Mouse (Mus musculus) cerebellum, adult 2 months (tissue): Measurements from ENCODE around the gene Aktip. TPM values are rescaled to one million over a fixed set of nuclear protein-coding genes. Genes with fewer than 3 reads are reported as not detected.

Source experiments
- DNase-seq, 2 experiments: peaks; one replicate each; pipeline ENCODE4 v3.0.0; 2021
- H3K27ac ChIP-seq: fragments of 200-500 bp; 2 replicates; pipeline ENCODE4 v1.5.1; 2012; ENCODE audit warnings: low read length, control low read depth, inconsistent platforms; ENCODE audit not compliant: insufficient read depth
- H3K27me3 ChIP-seq: fragments of 200-500 bp; 2 replicates; pipeline ENCODE4 v1.6.1; 2012; ENCODE audit warnings: inconsistent platforms, mild to moderate bottlenecking, low read length, moderate library complexity; ENCODE audit not compliant: control insufficient read depth, insufficient read depth
- H3K4me1 ChIP-seq: fragments of 200-500 bp; 2 replicates; pipeline ENCODE4 v1.6.1; 2011; ENCODE audit warnings: low read length; ENCODE audit not compliant: control insufficient read depth, insufficient read depth
- H3K4me3 ChIP-seq: fragments of 200-500 bp; replicated peaks from 2 replicates; pipeline ENCODE3; 2011; ENCODE audit warnings: mild to moderate bottlenecking, low read depth, low read length, control low read depth; ENCODE audit not compliant: insufficient read depth
- CTCF ChIP-seq: fragments of 200-500 bp; IDR thresholded peaks from 2 replicates; pipeline ENCODE4 v1.5.1; 2011; ENCODE audit warnings: low read depth, mild to moderate bottlenecking, control low read depth, low read length, moderate library complexity, borderline replicate concordance; ENCODE audit not compliant: insufficient read depth
- POLR2A ChIP-seq: fragments of 200-500 bp; IDR thresholded peaks from 2 replicates; pipeline ENCODE4 v1.6.1; 2011; ENCODE audit warnings: low read length, control low read depth, borderline replicate concordance; ENCODE audit not compliant: insufficient read depth
- WGBS: fragments of 180-500 bp; shearing (Covaris S2); methylation state at CpG from one replicate; pipeline ENCODE4 v1.1.7; 2018; 5-methylcytosine and 5-hydroxymethylcytosine counted together
- polyA plus RNA-seq: library from polyadenylated mRNA; depleted of rRNA; stranded (reverse); fragments of >200 nt; gene quantifications from 2 replicates; pipeline ENCODE4 v1.2.3, GENCODE M21; 2012

The Aktip gene
- polyA plus RNA-seq, 1 experiment, result 151 TPM

DNA sequence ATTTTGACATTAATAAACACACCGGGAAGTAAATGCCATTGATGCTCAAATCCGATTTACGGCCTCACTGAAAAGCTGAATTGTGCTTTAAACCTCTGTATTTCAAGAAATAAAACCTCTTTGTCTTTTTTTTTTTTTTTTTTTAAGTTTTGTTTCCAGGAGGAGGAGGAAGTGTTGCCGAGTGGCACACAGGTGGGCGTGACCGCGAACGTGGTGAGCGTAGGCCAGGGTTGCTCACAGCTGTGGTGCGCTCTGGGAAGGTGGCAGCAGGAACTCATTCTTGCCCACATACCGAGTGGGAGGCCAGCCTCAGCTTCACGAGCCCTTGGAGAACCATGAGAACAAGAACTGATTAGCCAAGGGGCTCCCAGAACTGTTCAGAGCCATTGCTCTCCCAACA is 13.4 kb downstream of the Aktip start:
- 82% methylated on average over 12 of the region's 12 CpGs for WGBS
- Histone ChIP-seq H3K4me3 (no peak overlapping the region), H3K27me3 (no peaks in the 10 kb centered on the region), H3K4me1 (no peaks in the 10 kb centered on the region), H3K27ac (no peak overlapping the region)
- DNase-seq, result no peak
- no peak for TF ChIP-seq POLR2A
- no peak for TF ChIP-seq CTCF

DNA sequence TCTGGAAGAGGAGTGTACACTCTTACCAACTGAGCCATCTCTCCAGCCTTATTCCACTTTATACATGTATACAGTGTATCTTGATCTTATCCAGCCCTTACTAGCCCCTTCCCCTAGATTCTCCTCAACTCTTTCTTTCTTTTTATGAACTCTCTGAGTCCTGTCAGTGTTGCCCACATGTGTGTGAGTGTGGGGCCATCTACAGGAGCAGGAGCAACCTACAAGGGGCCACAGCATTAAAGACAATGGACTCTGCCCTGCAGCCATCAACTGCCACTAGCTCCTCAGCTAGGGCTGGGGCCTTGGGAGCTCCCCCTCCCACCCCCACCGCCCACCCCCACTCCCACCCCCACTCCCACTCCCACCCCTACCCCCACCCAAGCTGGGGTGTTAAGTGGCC is 22.1 kb downstream of the Aktip start:
- Histone ChIP-seq H3K27me3 (no peaks in the 10 kb centered on the region), H3K4me3 (no peak overlapping the region), H3K27ac (no peak overlapping the region), H3K4me1 (no peaks in the 10 kb centered on the region)
- WGBS, result 36% methylated on average over 1 of the region's 1 CpGs
- TF ChIP-seq POLR2A, result no peak
- TF ChIP-seq CTCF, result no peak
- DNase-seq, result no peak

DNA sequence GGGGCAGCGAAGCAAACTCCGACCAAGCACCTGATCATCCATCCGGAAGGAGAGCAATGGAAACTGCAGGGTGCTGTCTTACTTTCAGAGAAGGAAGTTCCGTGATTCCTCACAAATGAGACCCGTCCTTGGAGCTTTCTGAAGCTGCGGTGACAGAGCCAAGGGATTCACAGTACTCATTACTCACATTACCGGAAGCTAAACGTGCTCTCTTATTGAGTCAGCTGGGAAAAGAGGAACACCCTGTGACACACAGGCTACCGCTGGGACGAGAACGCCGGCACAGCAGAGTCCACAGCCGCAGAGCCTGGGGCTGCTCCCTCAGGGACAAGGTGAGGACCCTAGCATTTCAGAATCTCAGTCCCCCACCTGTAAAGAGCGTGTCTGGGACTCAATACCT is 23.6 kb downstream of the Aktip start:
- no peak for TF ChIP-seq POLR2A
- WGBS, result 32% methylated on average over 14 of the region's 14 CpGs
- Histone ChIP-seq H3K27me3 (no peaks in the 10 kb centered on the region; the same call in 1 of the 2 replicates), H3K27ac (no peak overlapping the region), H3K4me1 (no peaks in the 10 kb centered on the region), H3K4me3 (no peak overlapping the region)
- DNase-seq, result no peak

DNA sequence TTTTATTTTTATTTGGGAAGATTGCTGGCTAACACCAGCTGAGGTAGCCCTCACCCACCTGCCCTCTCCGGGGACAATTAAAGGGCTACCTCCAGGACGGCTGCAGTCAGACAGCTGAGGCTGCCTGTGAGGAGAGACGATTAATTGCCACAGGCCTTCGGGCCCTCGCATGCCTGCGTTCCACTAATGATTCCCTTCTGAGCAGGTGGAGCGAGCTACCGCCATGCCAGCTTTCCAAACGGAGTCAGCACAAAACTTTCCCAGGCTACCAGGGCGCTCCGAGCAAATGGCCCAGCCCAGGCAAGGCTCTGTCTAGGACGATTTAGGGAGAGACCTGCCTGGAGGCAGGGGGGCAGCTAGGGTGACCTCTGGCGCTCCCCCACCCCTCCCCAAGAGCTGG is 28.2 kb downstream of the Aktip start:
- Histone ChIP-seq H3K4me3 (no peak overlapping the region), H3K4me1 (no peaks in the 10 kb centered on the region), H3K27ac (no peak overlapping the region), H3K27me3 (no peaks in the 10 kb centered on the region; the same call in 1 of the 2 replicates)
- no peak for DNase-seq
- 47% methylated on average over 13 of the region's 13 CpGs for WGBS
- no peak for TF ChIP-seq POLR2A
- TF ChIP-seq CTCF, result no peak

DNA sequence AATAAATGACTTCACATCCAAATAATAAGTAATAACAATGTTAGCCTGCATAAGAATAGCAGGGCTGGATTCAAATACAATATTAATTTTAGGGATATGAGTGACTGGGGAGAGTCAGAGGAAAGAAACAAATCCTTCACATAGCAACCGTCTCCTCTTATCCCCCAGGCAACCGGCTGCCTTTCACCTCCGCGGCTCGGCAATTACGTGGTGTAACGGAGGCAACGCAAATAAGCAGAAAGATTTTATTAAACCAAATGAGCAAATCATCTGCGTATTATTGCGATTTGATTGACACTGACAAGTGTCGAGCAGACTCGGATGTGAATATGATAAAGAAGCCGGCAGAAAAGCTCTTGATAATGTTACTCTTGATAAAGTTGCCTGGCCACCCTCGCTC is 28.9 kb downstream of the Aktip start:
- no peak for DNase-seq
- 19% methylated on average over 14 of the region's 14 CpGs for WGBS
- H3K27ac ChIP-seq, result no peak overlapping the region
- H3K4me1 ChIP-seq, result no peaks in the 10 kb centered on the region
- H3K4me3 ChIP-seq, result no peak overlapping the region
- TF ChIP-seq CTCF, result no peak
- no peak for TF ChIP-seq POLR2A
- H3K27me3 ChIP-seq, result no peaks in the 10 kb centered on the region; the same call in 1 of the 2 replicates

DNA sequence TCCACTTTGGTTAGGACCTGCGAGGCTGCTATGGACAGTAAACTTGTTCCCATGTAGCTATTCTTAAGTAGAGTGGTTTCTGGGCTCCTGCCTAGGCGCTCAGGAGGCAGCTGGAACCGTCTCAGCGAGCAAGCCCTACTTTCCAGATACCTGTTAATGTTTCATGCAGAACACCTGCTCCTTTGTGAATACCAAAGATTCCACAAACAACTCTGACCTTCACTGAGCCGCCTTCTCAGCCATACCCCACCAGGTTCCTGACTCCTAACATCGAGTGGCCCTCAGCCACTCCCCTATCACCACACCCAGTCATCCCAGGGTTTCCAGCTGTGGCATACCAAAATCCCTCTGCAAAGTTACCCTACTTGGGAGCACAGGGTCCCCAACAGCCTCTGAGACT is 29.6 kb downstream of the Aktip start:
- no peak overlapping the region for H3K4me3 ChIP-seq
- TF ChIP-seq POLR2A, result no peak
- no peak for TF ChIP-seq CTCF
- no peak overlapping the region for H3K27ac ChIP-seq
- DNase-seq, result no peak
- no peaks in the 10 kb centered on the region for H3K4me1 ChIP-seq
- H3K27me3 ChIP-seq, result no peaks in the 10 kb centered on the region; the same call in 1 of the 2 replicates
- 80% methylated on average over 6 of the region's 6 CpGs for WGBS

DNA sequence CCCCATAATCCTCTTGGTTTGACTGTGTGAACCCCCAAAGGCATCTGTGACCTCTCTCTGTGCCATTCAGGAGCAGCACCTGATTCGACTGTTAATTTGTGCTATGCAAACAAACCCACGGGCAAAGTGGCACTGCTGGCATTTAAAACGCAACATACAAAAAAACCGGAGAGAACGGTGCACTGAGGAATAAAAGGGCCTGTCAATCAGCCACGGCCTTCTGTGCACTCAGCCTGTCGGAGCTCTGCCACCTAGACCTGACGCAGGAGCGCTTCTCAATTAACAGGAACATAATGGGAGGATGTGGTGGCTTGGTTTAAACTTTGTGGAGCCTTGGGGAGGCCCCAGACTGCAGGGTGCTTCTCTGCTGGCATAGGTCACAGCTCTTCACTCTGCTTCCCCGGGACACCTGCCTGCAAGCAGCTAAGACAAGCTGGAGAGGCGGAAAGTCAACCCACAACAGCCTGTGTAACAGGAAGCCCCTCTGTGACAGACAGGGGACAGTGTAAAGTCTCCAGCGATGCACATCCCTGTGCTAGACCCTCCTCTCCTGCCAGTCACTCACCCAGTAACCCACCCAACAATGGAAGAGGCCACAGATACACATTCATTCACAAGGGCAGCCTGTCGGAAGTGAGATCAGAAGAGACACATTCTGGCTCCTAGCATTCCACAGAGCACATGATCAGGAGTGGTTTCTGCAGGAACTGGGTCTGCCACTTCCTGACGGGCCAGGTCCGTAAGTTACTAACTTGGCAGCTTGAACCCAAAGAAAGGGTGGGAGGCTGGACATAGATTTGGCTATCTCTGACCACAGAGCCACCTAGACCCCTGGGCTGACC is 39.6 kb downstream of the Aktip start:
- Histone ChIP-seq H3K4me1 (no peaks in the 10 kb centered on the region; the same call in 1 of the 2 replicates), H3K27me3 (no peaks in the 10 kb centered on the region), H3K4me3 (no peak overlapping the region), H3K27ac (no peak overlapping the region)
- 34% methylated on average over 15 of the region's 15 CpGs for WGBS
- no peak for TF ChIP-seq CTCF
- TF ChIP-seq POLR2A, result no peak
- DNase-seq, result no peak

DNA sequence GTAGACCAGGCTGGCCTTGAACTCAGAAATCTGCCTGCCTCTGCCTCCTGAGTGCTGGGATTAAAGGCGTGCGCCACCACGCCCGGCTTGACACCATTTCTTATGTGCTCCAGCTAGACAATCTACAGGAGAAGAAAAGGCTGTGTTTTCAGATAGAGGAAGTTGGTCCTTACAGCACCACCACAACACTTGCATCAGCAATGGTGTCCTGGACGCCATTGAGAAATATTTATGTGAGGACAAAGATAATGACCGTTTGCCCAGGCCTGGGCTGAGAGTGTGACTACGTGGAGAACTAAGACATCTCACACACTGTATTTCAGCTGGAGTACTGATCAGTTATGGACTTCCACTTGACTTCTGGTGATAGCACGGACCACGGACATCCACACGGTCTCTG is 41.2 kb downstream of the Aktip start:
- Histone ChIP-seq H3K4me3 (no peak overlapping the region), H3K27ac (no peak overlapping the region), H3K4me1 (no peaks in the 10 kb centered on the region; the same call in 1 of the 2 replicates), H3K27me3 (no peaks in the 10 kb centered on the region)
- TF ChIP-seq POLR2A, result no peak
- TF ChIP-seq CTCF, result no peak
- no peak for DNase-seq
- 92% methylated on average over 10 of the region's 10 CpGs for WGBS
